Mouse (Mus musculus) neural tube, embryonic 14.5 days (tissue): ENCODE measurements around the gene Noxa1. TPM values are rescaled to one million over a fixed set of nuclear protein-coding genes. Genes with fewer than 3 reads are reported as not detected.

Source experiments
- ATAC-seq: fragments of 200-750 bp; cut with Nextera tagmentation; 2 replicates; pipeline ENCODE4 v1.8.0; 2017; ENCODE audit warnings: low read depth, mild to moderate bottlenecking, moderate TSS enrichment, moderate library complexity
- H3K27ac ChIP-seq: fragments of 300-500 bp; sonication (generic); 2 replicates; pipeline ENCODE4 v1.5.1; 2014; ENCODE audit warnings: low read depth, mild to moderate bottlenecking, control low read depth, low read length, moderate library complexity, mixed read lengths
- H3K27me3 ChIP-seq: fragments of 300-500 bp; sonication (generic); 2 replicates; pipeline ENCODE4 v1.6.1; 2014; ENCODE audit warnings: low read length; ENCODE audit not compliant: control insufficient read depth, insufficient read depth
- H3K36me3 ChIP-seq: fragments of 300-500 bp; sonication (generic); 2 replicates; pipeline ENCODE4 v1.6.1; 2014; ENCODE audit warnings: low read length, mixed read lengths; ENCODE audit not compliant: control insufficient read depth, insufficient read depth
- H3K4me1 ChIP-seq: fragments of 300-500 bp; sonication (generic); 2 replicates; pipeline ENCODE4 v1.6.1; 2014; ENCODE audit warnings: low read length; ENCODE audit not compliant: control insufficient read depth, insufficient read depth
- H3K4me2 ChIP-seq: fragments of 300-500 bp; sonication (generic); 2 replicates; pipeline ENCODE4 v1.6.1; 2014; ENCODE audit warnings: mild to moderate bottlenecking, low read depth, low read length, control low read depth
- H3K4me3 ChIP-seq: fragments of 300-500 bp; sonication (generic); 2 replicates; pipeline ENCODE4 v1.5.1; 2014; ENCODE audit warnings: low read depth, low read length, control low read depth, mixed read lengths
- H3K9ac ChIP-seq: fragments of 300-500 bp; sonication (generic); replicated peaks from 2 replicates; pipeline ENCODE4 v1.6.1; 2014; ENCODE audit warnings: low read depth, mild to moderate bottlenecking, control low read depth, low read length, mixed read lengths
- H3K9me3 ChIP-seq: fragments of 300-500 bp; sonication (generic); 2 replicates; pipeline ENCODE4 v1.6.1; 2016; ENCODE audit warnings: low read length; ENCODE audit not compliant: control insufficient read depth
- WGBS: fragments of 180-500 bp; shearing (Covaris S2); extraction: QIAGEN DNeasy Blood & Tissue Kit; methylation state at CpG from one replicate; pipeline ENCODE4 v1.1.7; 2014; 5-methylcytosine and 5-hydroxymethylcytosine counted together
- polyA plus RNA-seq: library from polyadenylated mRNA; unstranded; fragments of >200 nt; fragmentation: Nextera tagmentation; extraction: Ambion mirVana; gene quantifications from 2 replicates; pipeline ENCODE4 v1.2.1, GENCODE M21; 2014

The Noxa1 gene
- polyA plus RNA-seq, result 0.17 TPM in 1 of 2 replicates, not detected in the other

DNA sequence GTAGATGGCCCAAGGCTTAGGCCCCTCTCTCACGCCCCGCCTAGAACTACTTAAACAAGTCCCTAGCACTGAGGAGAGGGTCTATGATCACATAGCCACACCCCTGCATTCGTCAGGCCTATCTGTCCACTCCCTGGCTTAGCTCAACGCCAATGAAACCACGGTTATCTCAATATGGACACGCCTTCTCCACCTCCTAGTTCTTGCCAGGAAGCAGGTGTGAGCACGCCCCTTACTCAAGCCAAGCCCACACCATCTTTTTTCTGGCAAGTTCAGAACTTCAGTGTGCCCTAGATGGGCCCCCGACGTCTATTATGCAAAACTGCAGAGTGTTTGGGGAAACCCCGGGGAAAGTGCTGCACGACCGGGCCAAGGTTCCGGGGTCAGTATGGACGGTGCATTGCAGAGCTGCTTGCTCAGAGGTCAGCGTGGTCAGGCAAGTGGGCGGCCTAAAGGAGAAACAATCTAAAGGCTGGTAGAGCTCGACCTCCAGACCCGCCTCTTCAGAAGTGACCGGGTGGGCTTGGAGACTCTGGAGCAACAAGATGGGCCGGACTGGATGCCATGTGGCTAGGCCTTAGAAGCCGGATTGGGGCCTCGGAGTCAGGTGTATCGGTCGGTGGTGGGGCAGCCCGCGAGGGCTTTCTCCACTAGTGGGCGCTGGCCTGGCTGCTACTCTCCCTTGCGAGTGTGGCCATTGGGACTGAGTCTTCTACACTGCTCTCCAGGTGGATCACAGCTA is at the start of gene Noxa1:
Gene Noxa1 (minus strand): TSS at position 41 of the 742 bp plus-strand sequence.
- Histone ChIP-seq H3K9me3 (no peaks in the 10 kb centered on the region), H3K36me3 (no peaks in the 10 kb centered on the region), H3K4me1 (0 out of 2 replicates have a peak, but pooled peaks cover 2% of the 10 kb centered on the region), H3K27me3 (no peaks in the 10 kb centered on the region), H3K27ac (no peak within 1 kb of the TSS), H3K4me3 (no peak within 1 kb of the TSS), H3K4me2 (no peak within 1 kb of the TSS), H3K9ac (no peak within 1 kb of the TSS)
- no peak for ATAC-seq
- 50% methylated on average over 28 of the region's 28 CpGs for WGBS

DNA sequence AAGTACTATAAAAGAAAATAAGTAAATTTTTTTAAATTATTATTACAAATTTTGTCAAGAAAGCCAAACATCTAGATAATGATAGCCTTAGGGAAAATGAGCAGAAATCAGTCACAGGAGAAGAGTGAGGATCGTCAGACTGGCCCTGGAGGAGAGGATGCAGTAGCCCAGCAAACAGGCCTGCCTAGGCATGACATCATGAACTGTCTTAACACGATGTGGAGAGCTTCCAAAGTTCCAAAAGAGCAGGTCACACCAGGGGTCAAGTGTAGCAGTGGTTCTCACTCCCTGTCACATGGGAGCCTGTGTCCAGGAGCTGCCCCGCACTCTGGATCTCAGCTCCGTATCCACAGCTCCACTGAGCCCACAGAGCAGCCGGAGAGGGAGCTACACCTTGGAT is 47.0 kb upstream of the Noxa1 start:
- no peaks in the 10 kb centered on the region for H3K27me3 ChIP-seq
- H3K36me3 ChIP-seq, result no peaks in the 10 kb centered on the region
- H3K9me3 ChIP-seq, result no peaks in the 10 kb centered on the region
- H3K4me2 ChIP-seq, result no peak overlapping the region
- H3K9ac ChIP-seq, result no peak overlapping the region
- H3K4me1 ChIP-seq, result no peaks in the 10 kb centered on the region
- no peak for ATAC-seq
- H3K4me3 ChIP-seq, result no peak overlapping the region
- WGBS, result 88% methylated on average over 5 of the region's 5 CpGs
- H3K27ac ChIP-seq, result no peak overlapping the region

GRCm38 (mm10) chr2:25141185-25141584 is 46.2 kb upstream of the Noxa1 start:
- ATAC-seq, result no peak
- Histone ChIP-seq H3K27ac (no peak overlapping the region), H3K4me1 (no peaks in the 10 kb centered on the region), H3K27me3 (no peaks in the 10 kb centered on the region), H3K9ac (no peak overlapping the region), H3K4me3 (no peak overlapping the region), H3K9me3 (no peaks in the 10 kb centered on the region), H3K4me2 (no peak overlapping the region), H3K36me3 (no peaks in the 10 kb centered on the region)
- WGBS, result 66% methylated on average over 4 of the region's 4 CpGs

DNA sequence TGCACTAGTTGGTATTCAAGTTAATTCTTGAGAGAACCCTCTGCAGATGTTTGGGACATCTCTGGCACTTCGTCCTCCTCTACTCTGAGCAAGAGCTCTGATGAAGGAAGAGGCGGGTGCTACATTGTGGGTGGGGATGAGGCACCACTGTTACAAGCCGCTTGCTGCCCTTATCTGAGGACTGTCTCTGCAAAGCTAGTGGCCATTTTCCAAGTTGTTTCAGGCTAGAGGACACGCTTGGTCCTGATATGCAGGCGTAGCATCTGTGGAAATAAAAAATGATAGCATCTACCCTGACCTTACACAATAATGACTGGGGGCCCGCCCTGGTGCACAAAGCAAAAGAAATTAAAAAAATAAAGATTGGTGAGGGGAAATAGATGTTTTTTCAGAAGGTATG is 42.9 kb upstream of the Noxa1 start:
- no peak for ATAC-seq
- Histone ChIP-seq H3K4me2 (no peak overlapping the region), H3K27me3 (no peaks in the 10 kb centered on the region), H3K9ac (no peak overlapping the region), H3K27ac (no peak overlapping the region), H3K36me3 (no peaks in the 10 kb centered on the region), H3K4me3 (no peak overlapping the region), H3K9me3 (no peaks in the 10 kb centered on the region), H3K4me1 (no peaks in the 10 kb centered on the region)
- WGBS, result 81% methylated on average over 6 of the region's 6 CpGs

DNA sequence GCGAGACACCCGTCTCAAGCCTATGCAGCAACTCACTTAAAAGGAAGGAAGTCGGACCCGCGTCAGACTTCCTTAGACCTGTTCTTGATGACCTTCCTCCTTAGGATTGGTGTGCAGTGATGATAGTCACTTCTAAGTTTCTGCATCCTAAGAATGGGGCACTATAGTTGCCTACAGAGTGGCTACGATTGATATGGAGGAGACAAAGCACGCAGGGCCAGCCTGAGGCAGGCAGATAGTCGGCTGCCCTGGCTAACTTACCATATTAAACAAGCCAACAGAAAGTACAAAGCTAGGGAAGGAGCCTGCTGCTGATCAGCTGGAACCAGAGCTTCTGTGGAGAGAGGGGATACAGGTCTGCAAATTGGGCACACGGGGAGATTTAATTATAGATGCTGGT is 36.7 kb upstream of the Noxa1 start:
- H3K27me3 ChIP-seq, result no peaks in the 10 kb centered on the region
- peaks cover 7% of the 10 kb centered on the region; the same call in 1 of the 2 replicates for H3K4me1 ChIP-seq
- ATAC-seq, result no peak
- H3K27ac ChIP-seq, result no peak overlapping the region
- H3K4me2 ChIP-seq, result no peak overlapping the region
- no peak overlapping the region for H3K9ac ChIP-seq
- WGBS, result 80% methylated on average over 9 of the region's 9 CpGs
- H3K4me3 ChIP-seq, result no peak overlapping the region
- no peaks in the 10 kb centered on the region for H3K9me3 ChIP-seq
- H3K36me3 ChIP-seq, result no peaks in the 10 kb centered on the region

DNA sequence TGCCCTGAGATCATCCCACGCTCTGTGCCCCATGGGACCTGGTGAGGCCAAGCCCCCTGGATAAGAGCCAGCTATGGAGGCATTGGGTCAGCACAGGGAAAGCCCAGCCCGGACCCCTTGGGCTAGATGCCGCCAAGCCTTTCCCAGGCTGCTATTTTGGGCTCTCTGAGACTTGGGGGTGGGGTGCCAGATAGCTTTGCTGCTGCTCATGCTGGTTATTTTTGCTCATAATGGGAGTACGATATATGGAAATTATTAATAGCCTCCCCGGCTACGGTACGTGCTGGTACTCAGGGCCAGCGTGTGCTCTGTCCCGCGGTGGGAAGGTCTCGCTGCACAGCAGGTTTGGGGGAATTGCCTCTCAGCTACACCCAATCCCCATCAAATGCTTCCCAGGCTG is 33.1 kb upstream of the Noxa1 start:
- Histone ChIP-seq H3K27ac (no peak overlapping the region), H3K4me2 (no peak overlapping the region), H3K9ac (no peak overlapping the region), H3K4me3 (no peak overlapping the region), H3K9me3 (no peaks in the 10 kb centered on the region), H3K4me1 (peaks cover 11% of the 10 kb centered on the region; the same call in 1 of the 2 replicates), H3K36me3 (no peaks in the 10 kb centered on the region), H3K27me3 (no peaks in the 10 kb centered on the region)
- no peak for ATAC-seq
- 70% methylated on average over 11 of the region's 11 CpGs for WGBS

GRCm38 (mm10) chr2:25127206-25127605 is 32.3 kb upstream of the Noxa1 start:
- no peak overlapping the region; the same call in 1 of the 2 replicates for H3K27ac ChIP-seq
- no peak overlapping the region for H3K9ac ChIP-seq
- no peak overlapping the region for H3K4me2 ChIP-seq
- H3K4me3 ChIP-seq, result no peak overlapping the region
- H3K36me3 ChIP-seq, result no peaks in the 10 kb centered on the region
- 39% methylated on average over 5 of the region's 5 CpGs for WGBS
- H3K9me3 ChIP-seq, result no peaks in the 10 kb centered on the region
- H3K27me3 ChIP-seq, result no peaks in the 10 kb centered on the region
- H3K4me1 ChIP-seq, result peaks cover 11% of the 10 kb centered on the region; the same call in 1 of the 2 replicates
- ATAC-seq, result no peak

DNA sequence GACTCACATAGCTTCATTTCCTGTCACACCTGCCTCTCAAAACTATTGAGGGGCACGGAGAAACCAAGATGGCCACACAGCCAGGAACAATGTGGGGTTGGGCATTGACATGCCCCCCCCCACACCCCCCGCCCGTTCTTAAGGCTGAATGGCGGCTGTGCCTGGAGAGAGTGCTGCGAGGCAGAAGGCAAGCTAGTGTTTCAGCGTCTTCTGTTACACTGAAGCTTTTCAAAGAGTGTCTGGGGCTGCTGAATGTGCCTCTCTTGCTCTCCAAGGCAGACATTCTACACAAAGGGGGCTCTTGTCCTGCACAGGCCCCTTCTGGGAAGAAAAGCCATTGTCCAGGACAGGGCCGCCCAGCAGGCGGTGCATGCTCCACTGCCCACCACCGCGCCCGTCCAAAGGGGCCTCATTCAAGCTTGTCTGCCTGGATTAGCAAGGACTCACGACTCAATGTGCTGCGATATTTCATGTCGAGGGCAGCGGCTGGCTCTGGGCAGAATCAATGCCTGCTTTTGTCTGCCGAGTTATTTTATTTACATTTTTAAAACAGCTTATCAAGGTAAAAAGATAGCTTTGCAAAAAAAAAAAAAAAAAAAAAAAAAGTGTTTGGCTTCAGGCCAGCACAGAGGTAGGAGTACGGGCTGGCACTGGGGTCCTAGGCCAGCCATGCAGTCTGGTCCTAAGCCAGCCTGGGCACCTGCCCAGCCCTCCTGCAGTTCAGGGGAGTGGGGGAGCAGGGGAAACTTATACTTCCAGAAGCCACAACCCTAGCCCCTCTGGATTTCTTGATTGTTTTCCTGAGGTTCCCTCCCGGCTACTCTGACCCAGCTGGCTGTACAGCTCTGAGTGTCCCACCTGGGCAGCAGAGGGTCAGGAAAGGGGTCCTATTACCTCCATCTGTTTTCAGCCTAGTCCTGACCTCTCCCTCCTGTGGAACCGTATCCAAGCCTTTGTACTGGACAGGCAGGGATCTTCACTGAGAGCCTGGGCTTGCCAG is 31.4 kb upstream of the Noxa1 start:
- peak; percentile 87 for ATAC-seq
- H3K9me3 ChIP-seq, result no peaks in the 10 kb centered on the region
- no peak overlapping the region for H3K4me2 ChIP-seq
- no peaks in the 10 kb centered on the region for H3K27me3 ChIP-seq
- H3K4me1 ChIP-seq, result peaks cover 11% of the 10 kb centered on the region; the same call in 1 of the 2 replicates
- H3K9ac ChIP-seq, result no peak overlapping the region
- WGBS, result 14% methylated on average over 19 of the region's 19 CpGs
- no peaks in the 10 kb centered on the region for H3K36me3 ChIP-seq
- no peak overlapping the region for H3K4me3 ChIP-seq
- H3K27ac ChIP-seq, result peak overlapping the region; percentile 64

- 56% methylated on average over 6 of the region's 6 CpGs for WGBS
- Histone ChIP-seq H3K4me2 (no peak overlapping the region), H3K9me3 (no peaks in the 10 kb centered on the region), H3K27ac (peak overlapping the region; percentile 64), H3K4me3 (no peak overlapping the region), H3K27me3 (no peaks in the 10 kb centered on the region), H3K9ac (no peak overlapping the region), H3K36me3 (no peaks in the 10 kb centered on the region), H3K4me1 (peaks cover 11% of the 10 kb centered on the region; the same call in 1 of the 2 replicates)
- no peak for ATAC-seq
Measured at GRCm38 (mm10) chr2:25125146-25125545, 30.2 kb upstream of the Noxa1 start.
